Comparison of ENCODE assay signal across 7 mouse cellular contexts in genomic region chr9:54853036-54853435, GRCm38 (mm10). TPM values are rescaled to one million over a fixed set of nuclear protein-coding genes. Genes with fewer than 3 reads are reported as not detected.
A peak's percentile ranks its signal among the peaks of the same experiment; 100 is the strongest.
DNase-seq lines count a peak whose midpoint lies in the region; ATAC-seq lines count a peak whose summit lies in the region.
"Not testable (repeated sequence)": the region's sequence is repeated elsewhere in the genome, so short reads cannot be mapped to it uniquely, and the experiment has no call there.

No protein-coding gene starts in this region.

- not testable (repeated sequence) for H3K36me3 ChIP-seq in intestine, embryonic 16.5 days (ENCODE audit: control insufficient read depth, insufficient read depth, low read length)

- peak; percentile 39 for DNase-seq in heart, adult 11 months
- peak; percentile 23 for DNase-seq in kidney, adult 18-20 months
- DNase-seq in kidney, adult 9 months = peak; percentile 74
- peak; percentile 12 for DNase-seq in kidney, postnatal 10 days
- DNase-seq in kidney, postnatal 36 days = peak; percentile 61 to 68
- DNase-seq in yolk sac, embryonic 10.5 days (ENCODE audit: low spot score) = peak; percentile 70

- peak overlapping the region; percentile 44 for H3K27ac ChIP-seq in intestine, embryonic 16.5 days (ENCODE audit: low read length)

- H3K27me3 ChIP-seq in intestine, embryonic 16.5 days (replicated peaks; ENCODE audit: control insufficient read depth, insufficient read depth, low read length) = not testable (repeated sequence)

- not testable (repeated sequence) for H3K4me1 ChIP-seq in intestine, embryonic 16.5 days (ENCODE audit: control insufficient read depth, insufficient read depth, low read length)

- not testable (repeated sequence) for H3K4me2 ChIP-seq in intestine, embryonic 16.5 days (ENCODE audit: low read depth, low read length)

- H3K9ac ChIP-seq in intestine, embryonic 16.5 days (ENCODE audit: low read depth, low read length) = not testable (repeated sequence)

- peak; percentile 73 for ATAC-seq in intestine, embryonic 16.5 days

- not testable (repeated sequence) for H3K4me3 ChIP-seq in intestine, embryonic 16.5 days (ENCODE audit: low read length)

- WGBS in intestine, embryonic 16.5 days = 48% methylated on average over 6 of the region's 6 CpGs

- not testable (repeated sequence) for H3K9me3 ChIP-seq in intestine, embryonic 16.5 days (ENCODE audit: control insufficient read depth, low read length)

RNA-seq across cellular contexts. Expression of gene Ireb2, which starts 10.6 kb away (rescaled TPM):
- polyA plus RNA-seq in intestine, embryonic 16.5 days (2015; fragmentation: Nextera tagmentation; extraction: Ambion mirVana) = 21.0 and 23.1 TPM in 2 replicates

Comparison
In these comparisons a context has a peak if more than half of its experiments do, and no peak if none do; other contexts are left out.
1. DNase-seq: peak in every context shown above with its lines; median percentile 74 in kidney, adult 9 months; 70 in yolk sac, embryonic 10.5 days; 64 in kidney, postnatal 36 days; 39 in heart, adult 11 months; 23 in kidney, adult 18-20 months; 12 in kidney, postnatal 10 days.